Mouse (Mus musculus): Measurements from ENCODE around the gene Dusp27.
"Not testable (repeated sequence)": the region's sequence is repeated elsewhere in the genome, so short reads cannot be mapped to it uniquely, and the experiment has no call there.

Gene Dusp27

GRCm38 (mm10) chr1:166141868-166142267, 14.1 kb upstream of the Dusp27 start:
- DNase-seq: not testable (repeated sequence)

- no peak for DNase-seq
Measured at GRCm38 (mm10) chr1:166139620-166140184, 12.0 kb upstream of the Dusp27 start.

GRCm38 (mm10) chr1:166139113-166139512, 11.4 kb upstream of the Dusp27 start:
- no peak for DNase-seq

- no peak for DNase-seq
Measured at GRCm38 (mm10) chr1:166138136-166138535, 10.4 kb upstream of the Dusp27 start.

- no peak for DNase-seq
Measured at GRCm38 (mm10) chr1:166137244-166137938, 9.7 kb upstream of the Dusp27 start.

GRCm38 (mm10) chr1:166135091-166135740, 7.5 kb upstream of the Dusp27 start:
- DNase-seq: no peak

GRCm38 (mm10) chr1:166132367-166132766, 4.6 kb upstream of the Dusp27 start:
- DNase-seq: no peak

- no peak for DNase-seq
Measured at GRCm38 (mm10) chr1:166130224-166130860, 2.6 kb upstream of the Dusp27 start, which contains the start of gene Gpa33. Gene Gpa33, plus strand, starts transcription at chr1:166130238.

GRCm38 (mm10) chr1:166128551-166128950, 829 bp upstream of the Dusp27 start:
- DNase-seq: no peak

- no peak for DNase-seq
Measured at GRCm38 (mm10) chr1:166126795-166127194, 927 bp downstream of the Dusp27 start.

- no peak for DNase-seq
Measured at GRCm38 (mm10) chr1:166126290-166126689, 1.4 kb downstream of the Dusp27 start.

GRCm38 (mm10) chr1:166124932-166125593, 2.7 kb downstream of the Dusp27 start:
- DNase-seq: no peak

GRCm38 (mm10) chr1:166123751-166124150, 4.0 kb downstream of the Dusp27 start:
- DNase-seq: no peak

GRCm38 (mm10) chr1:166123045-166123444, 4.7 kb downstream of the Dusp27 start:
- DNase-seq: no peak

- DNase-seq: no peak
Measured at GRCm38 (mm10) chr1:166122114-166122513, 5.6 kb downstream of the Dusp27 start.

GRCm38 (mm10) chr1:166117866-166118639, 9.7 kb downstream of the Dusp27 start:
- no peak for DNase-seq

GRCm38 (mm10) chr1:166115719-166116118, 12.0 kb downstream of the Dusp27 start:
- DNase-seq: no peak

GRCm38 (mm10) chr1:166114986-166115385, 12.7 kb downstream of the Dusp27 start:
- no peak for DNase-seq

GRCm38 (mm10) chr1:166105464-166105863, 22.3 kb downstream of the Dusp27 start:
- DNase-seq: no peak

- DNase-seq: no peak
Measured at GRCm38 (mm10) chr1:166104858-166105257, 22.9 kb downstream of the Dusp27 start.

GRCm38 (mm10) chr1:166102920-166103608, 24.7 kb downstream of the Dusp27 start:
- DNase-seq: peak in 1 of 2 experiments; percentile 3

GRCm38 (mm10) chr1:166098120-166098519, 29.6 kb downstream of the Dusp27 start:
- no peak for DNase-seq
